Mouse (Mus musculus): Measurements from ENCODE around the gene Rhoh. TPM values are rescaled to one million over a fixed set of nuclear protein-coding genes. Genes with fewer than 3 reads are reported as not detected.

The Rhoh gene
- total and polyA plus RNA-seq, 2 experiments from 2014 or later, result 0.42 to 0.45 TPM

DNA sequence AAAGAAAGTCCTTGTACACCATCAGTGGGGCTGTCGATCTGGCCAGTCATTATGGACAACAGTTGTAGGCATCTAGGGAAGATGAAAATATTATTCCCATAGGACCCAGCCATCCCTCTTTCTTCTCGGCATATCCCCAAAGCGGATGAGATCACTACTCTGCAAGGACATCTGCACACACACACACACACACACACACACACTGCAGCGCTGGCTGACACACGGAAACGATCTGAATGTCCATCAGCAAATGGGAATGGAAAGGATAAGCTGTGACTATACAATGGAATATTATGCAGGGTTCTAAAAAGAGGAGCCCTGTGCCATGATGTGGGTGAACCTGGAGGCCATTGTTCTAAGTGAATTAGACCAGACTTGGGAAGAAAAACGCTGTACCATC is 13.4 kb upstream of the Rhoh start:
- no peak for TF ChIP-seq CTCF (IDR thresholded peaks at IDR 0.05; ENCODE audit: low read depth)
- H3K4me2 ChIP-seq (ENCODE audit: low read depth, low read length), result no peak overlapping the region
- WGBS, result 86% methylated on average over 7 of the region's 7 CpGs
- H3K9me3 ChIP-seq (ENCODE audit: low read length), result no peaks in the 10 kb centered on the region
- no peak overlapping the region for H3K27ac ChIP-seq
- no peak overlapping the region for H3K9ac ChIP-seq (replicated peaks; ENCODE audit: low read length)
- no peak overlapping the region for H3K4me3 ChIP-seq (ENCODE audit: low read length)
- H3K36me3 ChIP-seq (ENCODE audit: insufficient read depth, low read length), result no peaks in the 10 kb centered on the region
- H3K4me1 ChIP-seq (ENCODE audit: insufficient read depth, low read length), result no peaks in the 10 kb centered on the region
- H3K27me3 ChIP-seq (ENCODE audit: insufficient read depth, low read length), result no peaks in the 10 kb centered on the region
- ATAC-seq (no peak), DNase-seq (ENCODE audit: low spot score) (no peak)

DNA sequence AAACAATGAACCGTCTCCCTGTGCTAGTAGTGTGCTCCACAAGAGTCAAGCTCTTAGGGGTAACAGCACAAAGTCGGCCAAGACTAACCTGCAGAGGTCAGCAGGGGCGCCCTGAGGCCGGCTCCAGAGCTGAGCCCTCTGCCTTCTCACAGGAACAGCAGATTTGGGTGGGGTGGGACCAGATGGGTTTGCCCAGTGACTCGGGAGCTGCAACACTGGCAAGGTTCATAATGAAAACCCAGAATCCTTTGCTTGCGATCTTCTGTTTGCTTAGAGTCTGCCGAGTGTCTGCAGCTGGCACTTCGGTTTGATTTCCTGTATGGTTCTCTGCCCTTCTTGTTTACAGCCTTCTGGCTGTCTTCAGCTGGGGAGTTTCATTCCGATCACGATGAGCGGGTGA is 10.2 kb upstream of the Rhoh start:
- H3K4me3 ChIP-seq (ENCODE audit: low read length), result no peak overlapping the region
- H3K27me3 ChIP-seq (ENCODE audit: insufficient read depth, low read length), result no peaks in the 10 kb centered on the region
- H3K9ac ChIP-seq (replicated peaks; ENCODE audit: low read length), result no peak overlapping the region
- WGBS, result 61% methylated on average over 11 of the region's 11 CpGs
- no peaks in the 10 kb centered on the region for H3K4me1 ChIP-seq (ENCODE audit: insufficient read depth, low read length)
- no peak overlapping the region for H3K27ac ChIP-seq
- H3K9me3 ChIP-seq (ENCODE audit: low read length), result no peaks in the 10 kb centered on the region
- TF ChIP-seq CTCF (IDR thresholded peaks at IDR 0.05; ENCODE audit: low read depth), result no peak
- H3K4me2 ChIP-seq (ENCODE audit: low read depth, low read length), result no peak overlapping the region
- no peaks in the 10 kb centered on the region for H3K36me3 ChIP-seq (ENCODE audit: insufficient read depth, low read length)
- no peak for DNase-seq (ENCODE audit: low spot score)
- no peak for ATAC-seq

DNA sequence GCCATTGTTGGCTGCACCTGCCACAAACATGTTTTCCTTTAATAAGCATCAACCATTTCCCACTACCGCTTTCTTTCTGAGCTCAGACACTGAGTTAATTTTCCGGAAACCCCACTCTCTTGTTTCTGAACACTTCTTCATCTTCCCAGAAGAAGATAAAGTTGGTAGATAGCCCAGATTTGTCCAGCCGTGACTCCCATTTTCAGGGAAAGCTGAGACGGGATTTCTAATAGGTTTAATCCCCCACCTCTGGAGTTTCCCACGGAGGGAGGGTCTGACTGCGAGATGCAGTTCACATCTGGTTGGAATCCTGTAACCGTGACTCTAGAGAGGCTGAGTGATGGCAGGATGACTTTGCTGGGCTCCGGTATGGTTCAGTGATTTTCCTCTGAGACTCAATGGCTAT is 6.2 kb upstream of the Rhoh start:
- Histone ChIP-seq H3K4me1 (ENCODE audit: insufficient read depth, low read length) (no peaks in the 10 kb centered on the region), H3K27me3 (ENCODE audit: insufficient read depth, low read length) (no peaks in the 10 kb centered on the region), H3K36me3 (ENCODE audit: insufficient read depth, low read length) (no peaks in the 10 kb centered on the region), H3K9me3 (ENCODE audit: low read length) (no peaks in the 10 kb centered on the region), H3K9ac (replicated peaks; ENCODE audit: low read length) (no peak overlapping the region), H3K27ac (no peak overlapping the region), H3K4me3 (ENCODE audit: low read length) (no peak overlapping the region), H3K4me2 (ENCODE audit: low read depth, low read length) (no peak overlapping the region)
- TF ChIP-seq CTCF (IDR thresholded peaks at IDR 0.05; ENCODE audit: low read depth), result no peak
- no peak for ATAC-seq
- DNase-seq (ENCODE audit: low spot score), result no peak
- WGBS, result 44% methylated on average over 8 of the region's 8 CpGs

DNA sequence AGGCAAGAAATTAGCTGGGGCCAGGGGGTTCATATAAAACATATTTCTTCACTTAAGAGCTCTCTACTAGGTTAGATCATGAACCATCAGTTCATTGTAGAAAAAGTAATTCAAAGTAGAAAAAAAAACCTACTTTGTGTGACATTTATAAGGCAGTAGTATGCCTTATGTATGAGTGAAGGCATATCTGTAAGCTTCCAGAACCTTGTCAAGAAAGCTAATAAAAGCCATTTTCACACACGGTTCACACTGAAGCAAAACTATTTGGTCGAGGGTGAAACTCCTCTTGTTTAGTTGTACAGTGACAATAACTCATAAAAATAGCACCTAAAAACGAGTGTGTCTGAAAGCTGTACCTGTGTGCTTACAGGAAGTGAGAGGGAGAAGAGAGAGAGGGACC is 5.4 kb upstream of the Rhoh start:
- Histone ChIP-seq H3K27ac (no peak overlapping the region), H3K36me3 (ENCODE audit: insufficient read depth, low read length) (no peaks in the 10 kb centered on the region), H3K9ac (replicated peaks; ENCODE audit: low read length) (no peak overlapping the region), H3K27me3 (ENCODE audit: insufficient read depth, low read length) (no peaks in the 10 kb centered on the region), H3K4me1 (ENCODE audit: insufficient read depth, low read length) (no peaks in the 10 kb centered on the region), H3K4me3 (ENCODE audit: low read length) (no peak overlapping the region), H3K4me2 (ENCODE audit: low read depth, low read length) (no peak overlapping the region), H3K9me3 (ENCODE audit: low read length) (no peaks in the 10 kb centered on the region)
- ATAC-seq (no peak), DNase-seq (ENCODE audit: low spot score) (no peak)
- WGBS, result 74% methylated on average over 3 of the region's 3 CpGs
- TF ChIP-seq CTCF (IDR thresholded peaks at IDR 0.05; ENCODE audit: low read depth), result no peak

DNA sequence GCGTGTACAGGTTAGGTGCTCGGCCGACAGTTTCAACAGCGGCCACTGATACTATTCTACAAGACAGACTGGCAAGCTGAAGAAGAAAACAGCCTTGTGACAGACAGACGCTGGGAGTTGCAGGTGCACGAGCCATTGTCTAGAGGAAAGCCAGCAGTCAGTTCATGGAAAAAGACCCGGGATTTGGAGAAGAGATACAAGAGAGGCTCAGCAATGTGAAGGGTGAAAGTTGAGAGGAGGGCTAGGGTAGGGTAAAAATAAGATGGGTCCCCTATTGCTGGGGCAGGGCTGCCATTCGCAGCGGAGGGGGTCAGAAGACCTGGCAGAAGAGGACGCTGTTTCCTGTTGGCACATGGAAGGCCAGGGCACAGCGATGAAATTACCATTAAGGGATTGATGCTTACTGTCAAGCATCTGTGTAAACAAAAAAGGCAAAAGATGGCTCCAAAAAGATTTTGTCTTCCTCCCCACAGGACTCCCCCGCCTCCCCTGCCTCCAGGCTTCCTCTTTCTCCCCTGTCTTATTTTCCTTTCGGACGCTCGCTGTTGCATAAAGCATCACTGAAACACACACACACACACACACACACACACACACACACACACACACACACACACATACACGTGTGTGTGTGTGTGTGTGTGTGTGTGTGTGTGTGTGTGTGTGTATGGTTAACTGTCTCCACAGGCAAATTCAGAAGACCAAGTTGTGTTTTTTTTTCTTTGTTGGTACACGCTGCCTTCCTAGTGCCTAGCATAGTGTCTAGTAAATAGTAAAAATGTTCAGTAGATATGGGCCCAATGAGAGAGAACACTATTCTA is 4.2 kb upstream of the Rhoh start:
- no peaks in the 10 kb centered on the region for H3K4me1 ChIP-seq (ENCODE audit: insufficient read depth, low read length)
- DNase-seq (ENCODE audit: low spot score) (no peak), ATAC-seq (no peak)
- TF ChIP-seq CTCF (IDR thresholded peaks at IDR 0.05; ENCODE audit: low read depth), result no peak
- H3K36me3 ChIP-seq (ENCODE audit: insufficient read depth, low read length), result no peaks in the 10 kb centered on the region
- H3K4me2 ChIP-seq (ENCODE audit: low read depth, low read length), result no peak overlapping the region
- no peaks in the 10 kb centered on the region for H3K9me3 ChIP-seq (ENCODE audit: low read length)
- H3K9ac ChIP-seq (replicated peaks; ENCODE audit: low read length), result no peak overlapping the region
- 76% methylated on average over 17 of the region's 17 CpGs for WGBS
- no peaks in the 10 kb centered on the region for H3K27me3 ChIP-seq (ENCODE audit: insufficient read depth, low read length)
- no peak overlapping the region for H3K4me3 ChIP-seq (ENCODE audit: low read length)
- H3K27ac ChIP-seq, result no peak overlapping the region

DNA sequence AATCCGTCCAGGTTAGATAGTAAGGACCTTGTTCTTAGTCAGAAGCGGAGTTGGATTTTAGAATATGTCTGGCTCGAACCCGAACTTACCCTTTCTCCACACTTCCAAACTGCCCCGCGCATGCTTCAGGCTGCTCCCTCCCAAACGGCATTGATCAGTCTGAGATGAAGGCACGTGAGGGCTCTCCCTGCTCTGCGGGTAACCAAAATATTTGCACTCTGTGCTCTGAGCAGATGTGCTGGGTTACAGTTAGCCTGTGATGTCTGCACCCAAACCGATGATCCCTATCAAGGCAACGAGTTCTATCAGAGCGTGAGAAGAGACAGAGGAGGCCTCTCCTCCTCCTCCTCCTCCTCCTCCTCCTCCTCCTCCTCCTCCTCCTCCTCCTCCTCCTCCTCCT is 3.1 kb upstream of the Rhoh start:
- TF ChIP-seq CTCF (IDR thresholded peaks at IDR 0.05; ENCODE audit: low read depth), result no peak
- Histone ChIP-seq H3K27me3 (ENCODE audit: insufficient read depth, low read length) (no peaks in the 10 kb centered on the region), H3K36me3 (ENCODE audit: insufficient read depth, low read length) (no peaks in the 10 kb centered on the region), H3K27ac (no peak overlapping the region), H3K9ac (replicated peaks; ENCODE audit: low read length) (no peak overlapping the region), H3K4me1 (ENCODE audit: insufficient read depth, low read length) (no peaks in the 10 kb centered on the region), H3K4me2 (ENCODE audit: low read depth, low read length) (no peak overlapping the region), H3K9me3 (ENCODE audit: low read length) (no peaks in the 10 kb centered on the region), H3K4me3 (ENCODE audit: low read length) (no peak overlapping the region)
- ATAC-seq, result no peak
- DNase-seq (ENCODE audit: low spot score), result no peak
- 73% methylated on average over 12 of the region's 12 CpGs for WGBS

DNA sequence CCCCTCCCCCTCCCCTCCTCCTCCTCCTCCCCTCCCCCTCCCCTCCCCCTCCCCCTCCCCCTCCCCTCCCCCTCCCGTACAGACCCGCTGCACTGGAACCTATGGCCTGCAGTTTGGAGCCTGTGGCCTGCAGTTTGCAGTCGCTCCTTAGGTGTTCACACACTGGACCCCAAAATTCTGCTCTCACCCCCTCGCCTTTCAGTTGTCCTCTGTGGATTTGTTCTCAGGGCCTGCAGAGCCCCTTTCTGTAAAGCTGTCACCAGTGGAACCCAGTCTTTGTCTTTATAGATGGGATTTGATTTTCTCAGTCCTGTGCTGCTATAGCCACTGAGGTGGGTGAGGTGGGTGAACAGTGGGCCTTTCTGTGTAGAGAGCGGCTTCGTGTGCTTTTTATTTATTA is 2.7 kb upstream of the Rhoh start:
- DNase-seq (ENCODE audit: low spot score), result no peak
- Histone ChIP-seq H3K4me2 (ENCODE audit: low read depth, low read length) (no peak overlapping the region), H3K4me1 (ENCODE audit: insufficient read depth, low read length) (no peaks in the 10 kb centered on the region), H3K4me3 (ENCODE audit: low read length) (no peak overlapping the region), H3K36me3 (ENCODE audit: insufficient read depth, low read length) (no peaks in the 10 kb centered on the region), H3K9ac (replicated peaks; ENCODE audit: low read length) (no peak overlapping the region), H3K27me3 (ENCODE audit: insufficient read depth, low read length) (no peaks in the 10 kb centered on the region), H3K9me3 (ENCODE audit: low read length) (no peaks in the 10 kb centered on the region), H3K27ac (no peak overlapping the region)
- ATAC-seq, result no peak
- TF ChIP-seq CTCF (IDR thresholded peaks at IDR 0.05; ENCODE audit: low read depth), result no peak
- WGBS, result 92% methylated on average over 4 of the region's 6 CpGs
